Mouse (Mus musculus) WW6 (cell line): ENCODE data around the gene Acap2.

Experiments
- DNase-seq: peaks from one replicate; pipeline ENCODE4 v3.0.0-alpha.2; 2013; ENCODE audit warnings: low read depth, low spot score

Acap2 gene

GRCm38 (mm10) chr16:31047186-31047898 is 153.7 kb downstream of the Acap2 start:
- no peak for DNase-seq

GRCm38 (mm10) chr16:31046217-31046659 is 154.8 kb downstream of the Acap2 start:
- DNase-seq, result no peak

GRCm38 (mm10) chr16:31045211-31045610 is 155.8 kb downstream of the Acap2 start:
- no peak for DNase-seq

GRCm38 (mm10) chr16:31043136-31043535 is 157.9 kb downstream of the Acap2 start:
- DNase-seq, result no peak
